Mouse (Mus musculus) kidney, adult 2 months (tissue): Measurements from ENCODE around the gene Lrrk1.

Experiments used
- CTCF ChIP-seq: fragments of 200-500 bp; conservative IDR thresholded peaks from 2 replicates; pipeline ENCODE4 v1.5.1; 2011; ENCODE audit warnings: low read depth, mild to moderate bottlenecking, control low read depth, low read length, moderate library complexity, mixed read lengths; ENCODE audit not compliant: insufficient read depth, insufficient read length
- POLR2A ChIP-seq: fragments of 200-500 bp; IDR thresholded peaks from one replicate; pipeline ENCODE4 v1.6.1; 2011; ENCODE audit warnings: low read depth, low read length, control low read depth

GRCm38 (mm10) chr7:66349670-66350069 lies 38.5 kb downstream of the Lrrk1 start:
- TF ChIP-seq CTCF (no peak), POLR2A (no peak)
